Mouse (Mus musculus) C2C12 (cell line): Measurements from ENCODE around the gene Blnk.

Source experiments
- CEBPB ChIP-seq: IDR thresholded peaks from one replicate; pipeline ENCODE4 v1.6.1; 2011; ENCODE audit warnings: low read depth, mild to moderate bottlenecking, control low read depth, moderate library complexity
- CTCF ChIP-seq: IDR thresholded peaks from one replicate; pipeline ENCODE4 v1.5.1; 2011; ENCODE audit not compliant: control insufficient read depth, insufficient read depth, insufficient read length
- MYOD1 ChIP-seq: IDR thresholded peaks from one replicate; pipeline ENCODE4 v1.6.1; 2011; ENCODE audit warnings: low read depth; ENCODE audit not compliant: control insufficient read depth, insufficient read length
- USF1 ChIP-seq: IDR thresholded peaks from one replicate; pipeline ENCODE4 v1.6.1; 2011; ENCODE audit warnings: low read depth, mild to moderate bottlenecking, control low read depth, moderate library complexity

DNA sequence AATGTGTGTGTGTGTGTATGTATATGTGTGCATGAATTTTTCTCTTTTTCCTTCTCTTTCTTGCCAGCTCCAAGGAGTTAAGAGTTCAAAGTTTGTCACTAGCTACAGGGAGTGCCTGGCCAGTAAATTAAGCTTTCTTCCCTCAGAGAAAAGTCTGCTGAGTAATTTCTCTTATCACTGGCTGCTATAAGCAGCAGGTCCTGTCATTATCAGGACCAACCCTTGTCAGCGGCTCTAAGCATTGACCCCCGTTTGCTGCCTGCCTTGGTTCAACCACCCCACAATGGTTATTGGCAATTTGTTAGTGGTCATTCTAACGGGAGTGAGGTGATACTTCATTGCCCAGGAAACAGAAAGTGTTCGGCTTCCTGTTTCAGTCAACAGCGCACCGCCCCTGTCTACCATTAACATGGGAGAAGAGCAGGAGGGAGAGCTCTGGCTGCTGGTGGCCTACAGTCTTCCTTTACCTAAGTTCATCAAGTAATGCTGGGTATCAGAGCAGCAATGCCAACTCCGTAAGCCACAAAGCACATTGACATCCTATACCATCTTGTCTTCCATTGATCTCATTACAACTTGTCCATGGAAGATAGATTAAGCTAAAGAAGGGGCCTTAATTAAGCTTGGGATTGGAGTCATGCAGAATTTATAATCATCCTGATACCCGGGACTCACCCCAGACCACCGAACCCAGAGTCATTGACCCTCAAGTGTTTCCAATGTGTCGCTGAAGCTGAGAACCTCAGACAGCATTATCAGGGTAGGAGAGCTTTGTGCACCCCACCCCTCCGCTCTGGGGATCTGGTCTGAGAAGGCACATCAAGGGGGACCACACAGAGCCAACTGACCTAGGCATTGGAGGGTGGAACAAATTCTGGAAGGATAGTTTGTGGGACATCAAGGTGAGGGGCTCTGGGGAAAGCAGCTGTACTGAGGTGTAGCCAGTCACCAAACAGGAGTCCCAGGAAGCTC is 17.1 kb downstream of the Blnk start:
- TF ChIP-seq CTCF, result no peak
- no peak for TF ChIP-seq USF1
- no peak for TF ChIP-seq CEBPB
- no peak for TF ChIP-seq MYOD1
